Mouse (Mus musculus) hindlimb bud, embryonic 11.5 days (tissue): ENCODE data around the gene Cfap61.

Experiments used
- DNase-seq: peaks from one replicate; pipeline ENCODE4 v3.0.0-alpha.2; 2012; ENCODE audit warnings: low read depth, low spot score; ENCODE audit errors: extremely low spot score

The Cfap61 gene

GRCm38 (mm10) chr2:146140711-146141110, 206.1 kb downstream of the Cfap61 start:
- no peak for DNase-seq

- no peak for DNase-seq
Measured at GRCm38 (mm10) chr2:146147306-146147705, 212.7 kb downstream of the Cfap61 start.

- DNase-seq: no peak
Measured at GRCm38 (mm10) chr2:146147801-146148200, 213.2 kb downstream of the Cfap61 start.

GRCm38 (mm10) chr2:146149206-146149974, 214.8 kb downstream of the Cfap61 start:
- DNase-seq: no peak

GRCm38 (mm10) chr2:146168017-146168803, 233.6 kb downstream of the Cfap61 start:
- DNase-seq: no peak

- no peak for DNase-seq
Measured at GRCm38 (mm10) chr2:146169492-146169891, 234.9 kb downstream of the Cfap61 start.

GRCm38 (mm10) chr2:146172106-146172505, 237.5 kb downstream of the Cfap61 start:
- DNase-seq: no peak

GRCm38 (mm10) chr2:146174173-146174572, 239.6 kb downstream of the Cfap61 start:
- DNase-seq: no peak

GRCm38 (mm10) chr2:146178718-146179117, 244.1 kb downstream of the Cfap61 start:
- DNase-seq: no peak

- no peak for DNase-seq
Measured at GRCm38 (mm10) chr2:146183830-146184793, 249.5 kb downstream of the Cfap61 start.

- DNase-seq: no peak
Measured at GRCm38 (mm10) chr2:146196126-146196525, 261.5 kb downstream of the Cfap61 start.

GRCm38 (mm10) chr2:146197947-146198346, 263.4 kb downstream of the Cfap61 start:
- DNase-seq: no peak

GRCm38 (mm10) chr2:146210968-146211367, 276.4 kb downstream of the Cfap61 start:
- DNase-seq: no peak

GRCm38 (mm10) chr2:146214715-146215114, 280.1 kb downstream of the Cfap61 start:
- DNase-seq: no peak

- no peak for DNase-seq
Measured at GRCm38 (mm10) chr2:146216111-146217064, 281.8 kb downstream of the Cfap61 start.

- DNase-seq: no peak
Measured at GRCm38 (mm10) chr2:146217227-146217980, 282.8 kb downstream of the Cfap61 start.

- DNase-seq: no peak
Measured at GRCm38 (mm10) chr2:146218161-146218691, 283.6 kb downstream of the Cfap61 start.

GRCm38 (mm10) chr2:146218881-146219535, 284.4 kb downstream of the Cfap61 start:
- no peak for DNase-seq
